Mouse (Mus musculus) liver, embryonic 12.5 days (tissue): ENCODE results near the gene Timeless. TPM values are rescaled to one million over a fixed set of nuclear protein-coding genes. Genes with fewer than 3 reads are reported as not detected.
A peak's percentile ranks its signal among the peaks of the same experiment; 100 is the strongest.
"Not testable (repeated sequence)": the region's sequence is repeated elsewhere in the genome, so short reads cannot be mapped to it uniquely, and the experiment has no call there.

ENCODE experiments used
- ATAC-seq: fragments of 200-750 bp; cut with Nextera tagmentation; 2 replicates; pipeline ENCODE4 v1.8.0; 2017; ENCODE audit warnings: moderate number of reproducible peaks, mild to moderate bottlenecking, moderate library complexity
- H3K27ac ChIP-seq: fragments of 300-500 bp; sonication (generic); 2 replicates; pipeline ENCODE4 v1.5.1; 2016; ENCODE audit warnings: mild to moderate bottlenecking
- H3K27me3 ChIP-seq: fragments of 300-500 bp; sonication (generic); replicated peaks from 2 replicates; pipeline ENCODE4 v1.6.1; 2016; ENCODE audit warnings: mild to moderate bottlenecking, moderate library complexity
- H3K36me3 ChIP-seq: fragments of 300-500 bp; sonication (generic); 2 replicates; pipeline ENCODE4 v1.6.1; 2016; ENCODE audit warnings: mild to moderate bottlenecking, moderate library complexity
- H3K4me1 ChIP-seq: fragments of 300-500 bp; sonication (generic); 2 replicates; pipeline ENCODE4 v1.6.1; 2016
- H3K4me2 ChIP-seq: fragments of 300-500 bp; sonication (generic); 2 replicates; pipeline ENCODE4 v1.6.1; 2016; ENCODE audit warnings: mild to moderate bottlenecking, moderate library complexity
- H3K4me3 ChIP-seq: fragments of 300-500 bp; sonication (generic); 2 replicates; pipeline ENCODE4 v1.5.1; 2016; ENCODE audit warnings: mild to moderate bottlenecking, moderate library complexity
- H3K9ac ChIP-seq: fragments of 300-500 bp; sonication (generic); 2 replicates; pipeline ENCODE4 v1.6.1; 2016; ENCODE audit warnings: mild to moderate bottlenecking, moderate library complexity
- H3K9me3 ChIP-seq: fragments of 300-500 bp; sonication (generic); replicated peaks from 2 replicates; pipeline ENCODE4 v1.6.1; 2016; ENCODE audit warnings: mild to moderate bottlenecking, moderate library complexity
- WGBS: fragments of 180-500 bp; shearing (Covaris S2); methylation state at CpG from one replicate; pipeline ENCODE4 v1.1.7; 2016; ENCODE audit not compliant: insufficient replicate concordance; 5-methylcytosine and 5-hydroxymethylcytosine counted together
- polyA plus RNA-seq: library from polyadenylated mRNA; unstranded; fragments of >200 nt; fragmentation: Nextera tagmentation; extraction: Ambion mirVana; gene quantifications from 2 replicates; pipeline ENCODE4 v1.2.1, GENCODE M21; 2016

The Timeless gene
- polyA plus RNA-seq = 45.2 and 46.5 TPM in 2 replicates

GRCm38 (mm10) chr10:128231697-128232419, at the start of gene Timeless:
Gene Timeless, plus strand, starts transcription at chr10:128232065.
- no peaks in the 10 kb centered on the region for H3K9me3 ChIP-seq
- peak within 1 kb of the TSS; percentile 91 for H3K9ac ChIP-seq
- peak within 1 kb of the TSS; percentile 95 for H3K27ac ChIP-seq
- peaks cover 39% of the 10 kb centered on the region for H3K4me1 ChIP-seq
- peak within 1 kb of the TSS; percentile 80 for H3K4me3 ChIP-seq
- WGBS = under 1% methylated on average over 58 of the region's 58 CpGs
- ATAC-seq = peak; percentile 91
- peak within 1 kb of the TSS; percentile 83 for H3K4me2 ChIP-seq
- H3K27me3 ChIP-seq = no peaks in the 10 kb centered on the region
- H3K36me3 ChIP-seq = peaks cover 18% of the 10 kb centered on the region

- Histone ChIP-seq H3K27ac (no peak overlapping the region), H3K4me2 (no peak overlapping the region), H3K9ac (no peak overlapping the region), H3K36me3 (no peaks in the 10 kb centered on the region), H3K27me3 (no peaks in the 10 kb centered on the region), H3K9me3 (no peaks in the 10 kb centered on the region), H3K4me3 (no peak overlapping the region), H3K4me1 (peaks cover 50% of the 10 kb centered on the region)
- ATAC-seq = no peak
- WGBS = 63% methylated on average over 2 of the region's 2 CpGs
Observed at GRCm38 (mm10) chr10:128184296-128184695, 47.6 kb upstream of the Timeless start.

- Histone ChIP-seq H3K9me3 (no peaks in the 10 kb centered on the region), H3K27me3 (peaks cover 1% of the 10 kb centered on the region; the same call in 1 of the 2 replicates), H3K4me3 (no peak overlapping the region), H3K9ac (no peak overlapping the region), H3K4me2 (no peak overlapping the region), H3K27ac (no peak overlapping the region), H3K36me3 (no peaks in the 10 kb centered on the region), H3K4me1 (peaks cover 39% of the 10 kb centered on the region)
- 77% methylated on average over 6 of the region's 6 CpGs for WGBS
- ATAC-seq = no peak
Observed at GRCm38 (mm10) chr10:128185277-128185940, 46.5 kb upstream of the Timeless start.

- no peaks in the 10 kb centered on the region for H3K9me3 ChIP-seq
- WGBS = 42% methylated on average over 2 of the region's 2 CpGs
- H3K4me2 ChIP-seq = no peak overlapping the region
Observed at GRCm38 (mm10) chr10:128185959-128186358, 45.9 kb upstream of the Timeless start.

GRCm38 (mm10) chr10:128187181-128187605, 44.7 kb upstream of the Timeless start:
- Histone ChIP-seq H3K27me3 (peaks cover 4% of the 10 kb centered on the region; the same call in 1 of the 2 replicates), H3K4me1 (peaks cover 42% of the 10 kb centered on the region), H3K4me3 (0 out of 2 replicates have a peak overlapping the region, but pooled peaks have one; percentile 9), H3K27ac (peak overlapping the region; percentile 84), H3K9ac (peak overlapping the region; percentile 45; the same call in 1 of the 2 replicates), H3K9me3 (no peaks in the 10 kb centered on the region), H3K4me2 (peak overlapping the region; percentile 53), H3K36me3 (no peaks in the 10 kb centered on the region)
- WGBS = 28% methylated on average over 5 of the region's 5 CpGs
- ATAC-seq = peak; percentile 90

More at GRCm38 (mm10) chr10:128185959-128186358, 45.9 kb upstream of the Timeless start:
- H3K27me3 ChIP-seq = peaks cover 4% of the 10 kb centered on the region; the same call in 1 of the 2 replicates
- H3K4me1 ChIP-seq = peaks cover 38% of the 10 kb centered on the region
- ATAC-seq = peak; percentile 39; the same call in 1 of the 2 replicates
- no peaks in the 10 kb centered on the region for H3K36me3 ChIP-seq
- H3K4me3 ChIP-seq = no peak overlapping the region
- no peak overlapping the region for H3K9ac ChIP-seq
- H3K27ac ChIP-seq = no peak overlapping the region

- H3K4me2 ChIP-seq = no peak overlapping the region
- no peak overlapping the region for H3K4me3 ChIP-seq
- no peaks in the 10 kb centered on the region for H3K9me3 ChIP-seq
- H3K9ac ChIP-seq = no peak overlapping the region
- 47% methylated on average over 2 of the region's 2 CpGs for WGBS
- peaks cover 38% of the 10 kb centered on the region for H3K4me1 ChIP-seq
- peak overlapping the region; percentile 46; the same call in 1 of the 2 replicates for H3K27ac ChIP-seq
- H3K27me3 ChIP-seq = peaks cover 9% of the 10 kb centered on the region; the same call in 1 of the 2 replicates
- H3K36me3 ChIP-seq = no peaks in the 10 kb centered on the region
- ATAC-seq = no peak
Observed at GRCm38 (mm10) chr10:128188242-128188877, 43.5 kb upstream of the Timeless start.

- no peak for ATAC-seq
- Histone ChIP-seq H3K4me2 (no peak overlapping the region), H3K4me3 (no peak overlapping the region), H3K27me3 (peaks cover 39% of the 10 kb centered on the region), H3K9ac (no peak overlapping the region), H3K9me3 (no peaks in the 10 kb centered on the region), H3K27ac (no peak overlapping the region), H3K4me1 (peaks cover 44% of the 10 kb centered on the region), H3K36me3 (no peaks in the 10 kb centered on the region)
- WGBS = 39% methylated on average over 2 of the region's 2 CpGs
Observed at GRCm38 (mm10) chr10:128191472-128191871, 40.4 kb upstream of the Timeless start.

GRCm38 (mm10) chr10:128192030-128192766, 39.7 kb upstream of the Timeless start:
- H3K9ac ChIP-seq, H3K27ac ChIP-seq, H3K4me2 ChIP-seq, H3K36me3 ChIP-seq, ATAC-seq, H3K9me3 ChIP-seq, H3K4me3 ChIP-seq: not testable (repeated sequence)
- WGBS = 73% methylated on average over 3 of the region's 3 CpGs
- peaks cover 46% of the 10 kb centered on the region for H3K27me3 ChIP-seq
- H3K4me1 ChIP-seq = peaks cover 37% of the 10 kb centered on the region

GRCm38 (mm10) chr10:128193113-128193512, 38.8 kb upstream of the Timeless start:
- Histone ChIP-seq H3K4me3 (no peak overlapping the region), H3K36me3 (no peaks in the 10 kb centered on the region), H3K4me2 (peak overlapping the region; percentile 98), H3K27ac (no peak overlapping the region), H3K4me1 (peaks cover 28% of the 10 kb centered on the region), H3K9me3 (no peaks in the 10 kb centered on the region), H3K27me3 (peaks cover 46% of the 10 kb centered on the region), H3K9ac (no peak overlapping the region)
- no peak for ATAC-seq
- 87% methylated on average over 6 of the region's 6 CpGs for WGBS

GRCm38 (mm10) chr10:128194024-128194550, 37.8 kb upstream of the Timeless start, which contains the start of gene Gls2:
Gene Gls2, plus strand, starts transcription at chr10:128194457.
- peak within 1 kb of the TSS; percentile 98 for H3K4me2 ChIP-seq
- under 1% methylated on average over 45 of the region's 46 CpGs for WGBS
- H3K4me1 ChIP-seq = peaks cover 24% of the 10 kb centered on the region
- H3K9me3 ChIP-seq = no peaks in the 10 kb centered on the region
- peak within 1 kb of the TSS; percentile 68 for H3K4me3 ChIP-seq
- H3K36me3 ChIP-seq = no peaks in the 10 kb centered on the region
- ATAC-seq = peak; percentile 95
- H3K9ac ChIP-seq = peak within 1 kb of the TSS; percentile 69
- peak within 1 kb of the TSS; percentile 48; the same call in 1 of the 2 replicates for H3K27ac ChIP-seq
- H3K27me3 ChIP-seq = peaks cover 55% of the 10 kb centered on the region
